Mouse (Mus musculus): Measurements from ENCODE around the gene Twsg1.

- TF ChIP-seq POLR2A (IDR thresholded peaks at IDR 0.05; ENCODE audit: low read depth, low read length) (no peak), CTCF (IDR thresholded peaks at IDR 0.05; ENCODE audit: extremely low read depth, insufficient read length, insufficient replicate concordance, low read depth, low read length) (no peak)
Observed at GRCm38 (mm10) chr17:65908270-65908669, 42.8 kb downstream of the Twsg1 start.
